Mouse (Mus musculus) testis, adult 2 months (tissue): ENCODE data around the gene Hagh.
A peak's percentile ranks its signal among the peaks of the same experiment; 100 is the strongest.

Experiments
- CTCF ChIP-seq: fragments of 200-500 bp; IDR thresholded peaks from 2 replicates; pipeline ENCODE4 v1.5.1; 2012; ENCODE audit warnings: low read depth, mild to moderate bottlenecking, inconsistent platforms, low read length, moderate library complexity; ENCODE audit not compliant: control insufficient read depth, insufficient read depth, insufficient replicate concordance
- POLR2A ChIP-seq: fragments of 200-500 bp; IDR thresholded peaks from 2 replicates; pipeline ENCODE4 v1.6.1; 2012; ENCODE audit warnings: low read depth, mild to moderate bottlenecking, inconsistent platforms, low read length, moderate library complexity; ENCODE audit not compliant: control insufficient read depth

DNA sequence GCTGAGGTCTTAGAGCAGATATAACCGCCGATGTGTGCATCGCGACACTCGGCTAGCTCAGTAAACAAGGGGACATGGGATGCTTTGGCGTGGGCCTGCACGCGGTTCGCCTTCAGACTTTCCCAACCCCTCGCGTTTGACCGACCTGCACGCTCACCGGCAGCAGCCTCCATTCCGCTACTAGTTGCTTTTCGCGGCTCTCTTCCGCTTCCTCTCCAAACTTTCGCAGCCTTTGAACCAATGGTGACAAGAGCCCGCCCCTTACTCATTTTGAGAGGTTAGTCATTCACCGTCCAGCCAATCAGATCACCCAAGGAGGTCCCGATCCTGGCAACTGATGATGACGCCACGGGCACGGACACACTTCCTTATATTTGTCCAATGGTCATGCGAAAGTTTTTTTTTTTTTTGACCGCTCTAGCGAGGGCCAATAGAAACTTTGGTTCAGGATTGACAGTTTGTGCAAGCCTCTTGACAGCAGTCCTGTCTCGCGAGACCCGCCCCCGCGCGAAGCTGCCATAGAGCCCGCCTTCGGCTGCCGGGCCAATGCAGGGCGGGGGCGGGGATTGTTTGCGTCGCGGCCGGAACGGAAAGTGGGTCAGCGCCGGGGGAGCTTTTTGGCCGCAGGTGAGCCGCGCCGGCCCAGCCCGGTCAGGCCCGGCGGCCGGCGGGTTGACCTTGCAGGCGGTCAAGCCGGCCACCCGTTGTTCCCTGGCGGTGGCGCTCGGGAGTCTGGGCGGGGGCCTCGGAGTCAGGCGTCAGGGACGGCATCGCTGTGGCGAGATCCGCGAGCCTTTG lies 46.4 kb downstream of the Hagh start, which contains the start of the genes Nubp2 and Spsb3:
- TF ChIP-seq CTCF (0 out of 2 replicates have a peak, but pooled peaks have one; percentile 18), POLR2A (peak; percentile 54; the same call in 1 of the 2 replicates)
